Mouse (Mus musculus): ENCODE measurements around the gene Csnk2a1. TPM values are rescaled to one million over a fixed set of nuclear protein-coding genes. Genes with fewer than 3 reads are reported as not detected.

The Csnk2a1 gene
- polyA plus RNA-seq, 1 experiment from 2014 or later = 102 TPM

DNA sequence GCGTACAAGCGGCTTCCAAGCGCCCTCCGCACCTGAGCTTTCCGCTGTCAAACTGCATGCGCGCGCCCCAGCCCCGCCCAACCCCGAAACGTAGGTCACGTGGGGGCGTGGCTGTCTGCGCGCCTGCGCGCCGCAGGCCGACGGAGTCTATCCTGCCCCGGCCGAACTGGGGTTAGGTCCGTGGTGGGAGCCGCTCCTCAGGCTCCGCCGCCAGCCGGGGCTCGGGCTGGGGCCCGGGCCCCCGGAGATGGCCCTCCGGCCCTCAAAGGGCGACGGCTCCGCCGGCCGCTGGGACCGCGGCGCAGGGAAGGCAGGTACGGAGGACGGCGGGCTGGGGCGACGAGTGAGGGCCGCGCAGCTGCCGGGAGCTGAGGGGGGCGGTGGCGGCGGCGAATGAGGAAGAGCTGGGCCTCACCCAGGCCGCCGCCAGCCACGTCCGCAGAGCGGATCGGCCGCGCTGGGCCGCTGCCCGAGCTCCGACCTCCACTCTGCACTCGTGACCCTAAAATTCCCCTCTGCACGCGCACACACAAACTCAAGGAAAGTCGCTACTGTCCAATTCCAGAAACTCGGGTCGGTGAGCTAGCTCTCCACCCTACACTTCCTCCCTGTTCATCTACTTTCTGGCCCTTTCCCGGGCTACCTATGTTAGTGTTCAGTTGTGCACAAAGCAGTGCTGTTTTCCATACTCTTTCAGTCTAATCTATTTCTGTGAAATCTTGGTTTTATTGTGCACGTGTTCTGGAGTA, 67.3 kb downstream of the Csnk2a1 start, which contains the start of gene Tbc1d20:
Gene Tbc1d20, plus strand, starts transcription at position 102 of the 749 bp plus-strand sequence.
- WGBS = under 1% methylated on average over 70 of the region's 70 CpGs
- Histone ChIP-seq H3K27ac (peak within 1 kb of the TSS; percentile 83), H3K4me1 (replicated peaks) (peaks cover 22% of the 10 kb centered on the region), H3K4me2 (peak within 1 kb of the TSS; percentile 80), H3K27me3 (no peaks in the 10 kb centered on the region), H3K36me3 (peaks cover 4% of the 10 kb centered on the region; the same call in 1 of the 2 replicates), H3K9me3 (no peaks in the 10 kb centered on the region), H3K4me3 (replicated peaks) (peak within 1 kb of the TSS; percentile 90), H3K9ac (replicated peaks) (peak within 1 kb of the TSS; percentile 95)
- peak; percentile 97 for ATAC-seq (ENCODE audit: insufficient number of reproducible peaks, insufficient read depth, low FRiP score, low TSS enrichment, low read depth)

DNA sequence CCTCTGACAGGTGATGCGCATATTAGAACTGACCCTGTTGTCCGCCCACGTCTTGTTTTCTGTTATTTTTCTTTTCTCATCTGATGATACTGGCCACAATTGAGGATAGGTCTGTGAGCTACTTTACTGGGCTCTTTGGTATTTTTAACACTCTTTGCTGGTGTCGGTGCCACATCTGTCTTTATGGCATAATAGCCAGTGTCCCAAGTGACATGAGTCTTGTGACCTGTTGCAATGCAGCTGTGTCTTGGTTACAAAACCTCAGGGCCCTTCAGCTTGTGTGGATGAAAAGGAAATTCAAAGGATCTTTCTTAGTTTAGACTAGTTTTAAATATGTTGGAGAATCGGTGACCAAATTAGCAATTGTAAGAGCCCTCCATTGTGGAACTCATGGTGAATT, 67.9 kb downstream of the Csnk2a1 start:
- ATAC-seq (ENCODE audit: insufficient number of reproducible peaks, insufficient read depth, low FRiP score, low TSS enrichment, low read depth) = no peak
- no peaks in the 10 kb centered on the region for H3K27me3 ChIP-seq
- peak overlapping the region; percentile 80 for H3K4me2 ChIP-seq
- peak overlapping the region; percentile 95 for H3K9ac ChIP-seq (replicated peaks)
- peaks cover 22% of the 10 kb centered on the region for H3K4me1 ChIP-seq (replicated peaks)
- H3K27ac ChIP-seq = no peak overlapping the region
- peak overlapping the region; percentile 90 for H3K4me3 ChIP-seq (replicated peaks)
- peaks cover 4% of the 10 kb centered on the region; the same call in 1 of the 2 replicates for H3K36me3 ChIP-seq
- 40% methylated on average over 5 of the region's 5 CpGs for WGBS
- H3K9me3 ChIP-seq = no peaks in the 10 kb centered on the region

DNA sequence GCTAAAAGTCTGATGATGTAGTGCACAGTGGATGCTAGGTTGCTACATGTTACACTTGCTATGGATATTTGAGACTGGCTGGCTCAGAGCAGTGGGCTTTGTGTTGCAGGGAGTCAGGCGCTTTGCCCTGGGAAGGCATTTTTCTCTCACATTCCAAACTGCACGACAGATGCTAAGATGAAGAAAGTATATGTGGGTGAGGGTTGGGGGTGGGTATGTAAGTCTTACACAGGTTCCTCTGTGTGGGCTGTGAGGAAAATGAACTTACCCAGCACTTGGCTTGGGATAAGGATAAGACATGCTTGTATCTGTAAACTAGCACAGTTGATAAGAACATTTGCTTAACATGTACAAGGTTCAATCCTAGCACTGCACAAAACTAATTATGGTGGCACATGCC, 76.2 kb downstream of the Csnk2a1 start:
- H3K4me1 ChIP-seq (replicated peaks) = no peaks in the 10 kb centered on the region
- H3K27me3 ChIP-seq = no peaks in the 10 kb centered on the region
- no peak overlapping the region for H3K4me2 ChIP-seq
- no peaks in the 10 kb centered on the region for H3K9me3 ChIP-seq
- H3K9ac ChIP-seq (replicated peaks) = no peak overlapping the region
- no peak overlapping the region for H3K4me3 ChIP-seq (replicated peaks)
- 76% methylated on average over 2 of the region's 2 CpGs for WGBS
- ATAC-seq (ENCODE audit: insufficient number of reproducible peaks, insufficient read depth, low FRiP score, low TSS enrichment, low read depth) = no peak
- no peak overlapping the region for H3K27ac ChIP-seq
- peaks cover 56% of the 10 kb centered on the region for H3K36me3 ChIP-seq

DNA sequence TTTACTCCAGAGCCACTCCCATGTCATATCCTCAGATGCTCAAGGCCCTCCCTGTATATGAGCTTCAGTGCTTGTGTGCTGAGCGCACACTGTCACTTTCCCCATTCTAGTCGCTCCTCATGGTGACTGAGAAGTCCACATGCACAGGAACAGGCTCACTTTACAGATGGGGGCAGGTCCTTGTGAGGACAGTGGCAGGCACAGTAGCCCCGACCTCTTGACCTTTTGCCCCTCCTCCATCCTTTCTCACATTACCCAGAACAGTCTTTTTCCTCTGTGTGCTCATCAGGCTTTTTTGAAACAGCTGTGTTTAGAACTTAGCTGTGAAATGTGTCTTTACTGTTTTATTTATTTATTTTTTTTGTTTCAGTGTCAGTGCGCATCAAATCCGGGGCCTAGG, 77.1 kb downstream of the Csnk2a1 start:
- Histone ChIP-seq H3K9ac (replicated peaks) (no peak overlapping the region), H3K9me3 (no peaks in the 10 kb centered on the region), H3K36me3 (peaks cover 66% of the 10 kb centered on the region), H3K4me2 (no peak overlapping the region), H3K4me1 (replicated peaks) (no peaks in the 10 kb centered on the region), H3K4me3 (replicated peaks) (no peak overlapping the region), H3K27me3 (no peaks in the 10 kb centered on the region), H3K27ac (no peak overlapping the region)
- no peak for ATAC-seq (ENCODE audit: insufficient number of reproducible peaks, insufficient read depth, low FRiP score, low TSS enrichment, low read depth)
- 60% methylated on average over 5 of the region's 5 CpGs for WGBS

DNA sequence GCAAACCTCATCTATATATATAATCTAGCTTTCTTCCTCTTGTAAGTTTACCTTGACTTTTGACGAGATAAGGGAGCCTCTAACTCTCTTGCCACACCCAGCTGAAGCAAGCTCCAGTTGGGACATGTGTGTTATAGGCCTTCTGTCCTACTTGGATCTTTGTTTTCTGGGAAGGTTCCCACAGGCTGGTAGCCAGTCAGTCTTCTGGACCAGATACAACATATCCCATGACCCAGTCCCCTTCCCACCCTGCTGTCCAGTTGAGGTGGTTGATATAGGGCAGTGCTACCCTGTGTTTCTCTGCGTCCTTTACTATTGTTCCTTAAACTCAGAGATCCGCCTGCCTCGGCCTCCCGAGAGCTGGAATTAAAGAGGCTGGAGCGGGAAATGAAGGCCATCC, 78.8 kb downstream of the Csnk2a1 start:
- H3K4me3 ChIP-seq (replicated peaks) = no peak overlapping the region
- H3K9me3 ChIP-seq = no peaks in the 10 kb centered on the region
- H3K27ac ChIP-seq = no peak overlapping the region
- ATAC-seq (ENCODE audit: insufficient number of reproducible peaks, insufficient read depth, low FRiP score, low TSS enrichment, low read depth) = no peak
- H3K36me3 ChIP-seq = peaks cover 83% of the 10 kb centered on the region
- no peaks in the 10 kb centered on the region for H3K27me3 ChIP-seq
- 93% methylated on average over 6 of the region's 6 CpGs for WGBS
- H3K9ac ChIP-seq (replicated peaks) = no peak overlapping the region
- H3K4me1 ChIP-seq (replicated peaks) = no peaks in the 10 kb centered on the region
- no peak overlapping the region for H3K4me2 ChIP-seq

DNA sequence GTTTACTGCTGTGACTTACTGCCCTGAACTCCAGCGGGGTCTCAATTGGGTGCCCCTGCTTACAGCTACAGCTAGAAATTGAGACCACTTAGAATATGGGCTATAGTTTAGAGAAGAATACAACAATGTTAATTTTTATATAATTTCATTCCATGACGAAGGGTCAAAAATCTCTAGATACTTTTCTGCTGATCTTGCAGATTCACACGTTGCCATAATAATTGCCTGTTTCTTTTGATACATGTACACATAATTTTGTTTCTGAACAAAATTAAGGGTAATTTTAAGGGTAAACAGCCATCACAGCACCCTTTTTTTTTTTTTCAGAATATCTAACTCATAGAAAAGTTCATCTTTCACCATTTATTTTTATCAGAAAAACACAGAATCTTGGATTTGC, 80.5 kb downstream of the Csnk2a1 start:
- H3K27ac ChIP-seq = no peak overlapping the region
- H3K4me3 ChIP-seq (replicated peaks) = no peak overlapping the region
- WGBS = 88% methylated on average over 3 of the region's 3 CpGs

DNA sequence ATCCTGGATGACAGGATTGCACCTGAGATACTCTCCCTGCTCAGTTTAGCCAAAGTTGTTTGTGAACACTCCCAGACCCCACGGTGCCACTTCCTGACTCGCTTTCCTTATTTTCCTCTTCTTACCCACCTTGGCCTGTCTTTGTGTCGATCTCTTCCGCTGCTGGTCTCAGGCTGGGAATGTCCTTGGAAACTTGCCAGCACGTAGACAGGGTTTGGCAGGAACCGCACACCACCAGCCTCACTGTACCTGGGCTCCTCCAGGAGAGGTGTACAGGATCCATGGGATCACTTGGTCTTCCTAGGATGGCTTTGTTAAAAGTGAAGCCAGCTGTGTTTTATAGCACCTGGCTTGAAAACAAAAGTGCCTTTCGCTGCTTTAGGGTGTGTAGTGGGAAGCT, 86.4 kb downstream of the Csnk2a1 start:
- WGBS = 87% methylated on average over 7 of the region's 7 CpGs
- Histone ChIP-seq H3K27ac (no peak overlapping the region), H3K4me2 (no peak overlapping the region), H3K27me3 (no peaks in the 10 kb centered on the region), H3K4me3 (replicated peaks) (no peak overlapping the region), H3K9me3 (no peaks in the 10 kb centered on the region), H3K4me1 (replicated peaks) (no peaks in the 10 kb centered on the region), H3K9ac (replicated peaks) (no peak overlapping the region), H3K36me3 (peaks cover 98% of the 10 kb centered on the region)
- ATAC-seq (ENCODE audit: insufficient number of reproducible peaks, insufficient read depth, low FRiP score, low TSS enrichment, low read depth) = no peak

More for the DNA sequence above, 80.5 kb downstream of the Csnk2a1 start:
- no peaks in the 10 kb centered on the region for H3K27me3 ChIP-seq
- H3K9me3 ChIP-seq = no peaks in the 10 kb centered on the region
- H3K4me1 ChIP-seq (replicated peaks) = no peaks in the 10 kb centered on the region
- peaks cover 95% of the 10 kb centered on the region for H3K36me3 ChIP-seq
- no peak overlapping the region for H3K4me2 ChIP-seq
- no peak overlapping the region for H3K9ac ChIP-seq (replicated peaks)
- no peak for ATAC-seq (ENCODE audit: insufficient number of reproducible peaks, insufficient read depth, low FRiP score, low TSS enrichment, low read depth)

DNA sequence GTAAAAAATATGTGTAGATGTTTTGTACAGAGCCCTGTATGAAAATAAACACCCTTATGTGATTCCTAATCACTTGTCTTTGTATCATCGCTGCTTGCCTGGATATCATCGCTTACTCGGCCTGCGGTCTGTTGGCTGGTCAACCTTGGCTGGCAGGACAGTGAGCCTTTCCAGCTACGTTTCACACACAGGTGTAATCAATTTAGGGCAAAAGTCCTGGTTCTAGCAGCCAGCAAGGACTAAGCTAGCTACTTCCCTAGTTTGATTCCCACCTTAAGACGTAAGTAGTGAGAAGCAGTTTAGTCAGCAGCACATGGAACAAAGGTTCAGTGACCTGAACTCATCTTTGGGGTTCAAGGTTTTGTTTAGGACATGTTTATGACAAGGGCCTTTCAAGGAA, 87.3 kb downstream of the Csnk2a1 start:
- no peak overlapping the region for H3K9ac ChIP-seq (replicated peaks)
- H3K36me3 ChIP-seq = peaks cover 98% of the 10 kb centered on the region
- ATAC-seq (ENCODE audit: insufficient number of reproducible peaks, insufficient read depth, low FRiP score, low TSS enrichment, low read depth) = no peak

DNA sequence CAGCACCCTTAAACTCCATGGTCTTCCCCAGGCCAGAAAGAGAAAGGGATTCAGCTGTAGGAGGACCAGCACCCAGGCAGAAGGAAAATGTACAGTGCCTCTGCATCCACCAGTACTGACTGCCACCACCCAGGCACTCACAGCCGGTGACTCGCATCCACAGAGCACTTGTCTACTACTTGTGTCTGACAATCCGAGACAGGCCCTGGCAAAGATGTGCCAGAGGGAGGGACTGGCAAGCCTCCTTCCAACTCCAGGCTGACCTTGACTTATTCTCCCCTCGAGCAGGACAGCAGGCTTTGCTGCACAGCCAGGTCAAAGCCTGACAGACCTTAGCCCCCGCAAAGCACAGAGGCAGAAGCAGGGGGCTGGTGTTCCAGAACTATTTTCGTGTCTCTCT, 90.4 kb downstream of the Csnk2a1 start:
- H3K36me3 ChIP-seq = peaks cover 93% of the 10 kb centered on the region
- no peaks in the 10 kb centered on the region for H3K27me3 ChIP-seq
- H3K4me3 ChIP-seq (replicated peaks) = no peak overlapping the region
- H3K9me3 ChIP-seq = no peaks in the 10 kb centered on the region
- WGBS = 88% methylated on average over 6 of the region's 6 CpGs
- H3K9ac ChIP-seq (replicated peaks) = no peak overlapping the region
- no peak overlapping the region for H3K4me2 ChIP-seq
- H3K27ac ChIP-seq = no peak overlapping the region
- no peaks in the 10 kb centered on the region for H3K4me1 ChIP-seq (replicated peaks)
- no peak for ATAC-seq (ENCODE audit: insufficient number of reproducible peaks, insufficient read depth, low FRiP score, low TSS enrichment, low read depth)

More for the DNA sequence above, 87.3 kb downstream of the Csnk2a1 start:
- Histone ChIP-seq H3K4me3 (replicated peaks) (no peak overlapping the region), H3K4me1 (replicated peaks) (no peaks in the 10 kb centered on the region), H3K4me2 (no peak overlapping the region), H3K27me3 (no peaks in the 10 kb centered on the region), H3K9me3 (no peaks in the 10 kb centered on the region), H3K27ac (no peak overlapping the region)
- WGBS = 86% methylated on average over 6 of the region's 6 CpGs

DNA sequence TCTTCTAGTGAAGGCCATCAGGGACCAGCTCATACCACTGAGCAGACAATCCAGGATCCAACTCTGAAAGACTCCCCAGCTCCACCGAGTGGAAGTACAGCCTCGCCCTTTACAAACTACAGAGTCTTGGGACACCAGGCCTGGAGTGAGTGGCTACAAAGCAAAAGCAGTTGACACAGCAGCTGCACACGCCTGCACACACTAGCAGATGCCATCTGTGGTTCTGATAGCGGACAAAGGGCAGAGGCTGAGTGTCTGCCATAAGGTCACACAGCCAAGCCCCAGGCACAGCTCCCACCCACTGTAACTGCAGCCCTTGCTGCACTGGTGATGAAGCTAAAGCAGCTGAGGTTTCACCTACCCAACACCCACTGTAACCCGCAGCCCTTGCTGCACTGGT, 94.9 kb downstream of the Csnk2a1 start:
- H3K4me1 ChIP-seq (replicated peaks) = no peaks in the 10 kb centered on the region
- ATAC-seq (ENCODE audit: insufficient number of reproducible peaks, insufficient read depth, low FRiP score, low TSS enrichment, low read depth) = no peak
- no peak overlapping the region for H3K9ac ChIP-seq (replicated peaks)
- no peaks in the 10 kb centered on the region for H3K27me3 ChIP-seq
- 86% methylated on average over 5 of the region's 5 CpGs for WGBS
- no peak overlapping the region for H3K4me2 ChIP-seq
- no peaks in the 10 kb centered on the region for H3K9me3 ChIP-seq
- H3K36me3 ChIP-seq = peaks cover 94% of the 10 kb centered on the region
- H3K27ac ChIP-seq = no peak overlapping the region
- H3K4me3 ChIP-seq (replicated peaks) = no peak overlapping the region

DNA sequence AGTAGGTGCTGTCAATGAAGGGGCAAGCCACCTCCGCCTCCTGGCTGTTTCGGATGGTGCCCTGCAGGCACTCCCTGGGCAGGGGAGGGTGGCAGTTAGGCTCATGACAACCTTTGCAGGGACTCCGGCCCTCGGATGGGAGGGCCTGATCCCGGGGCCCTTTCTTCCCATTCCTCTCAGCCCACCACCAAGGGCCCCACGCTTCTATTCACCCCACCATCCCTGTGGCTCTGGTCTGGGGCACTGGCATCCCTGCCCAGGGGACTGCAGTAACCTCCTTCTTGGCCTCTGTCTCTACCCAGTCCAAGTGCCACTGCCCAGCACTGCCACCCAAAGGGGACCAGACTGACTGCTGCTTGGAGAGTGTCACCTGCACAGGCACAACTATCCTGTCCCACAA, 95.6 kb downstream of the Csnk2a1 start:
- 0 out of 2 replicates have a peak overlapping the region, but pooled peaks have one; percentile 27 for H3K9ac ChIP-seq (replicated peaks)
- ATAC-seq (ENCODE audit: insufficient number of reproducible peaks, insufficient read depth, low FRiP score, low TSS enrichment, low read depth) = no peak
- H3K4me1 ChIP-seq (replicated peaks) = no peaks in the 10 kb centered on the region
- H3K4me3 ChIP-seq (replicated peaks) = no peak overlapping the region
- peaks cover 94% of the 10 kb centered on the region for H3K36me3 ChIP-seq
- WGBS = 94% methylated on average over 6 of the region's 6 CpGs
- no peaks in the 10 kb centered on the region for H3K9me3 ChIP-seq
- H3K27ac ChIP-seq = no peak overlapping the region
- H3K4me2 ChIP-seq = no peak overlapping the region
- H3K27me3 ChIP-seq = no peaks in the 10 kb centered on the region

DNA sequence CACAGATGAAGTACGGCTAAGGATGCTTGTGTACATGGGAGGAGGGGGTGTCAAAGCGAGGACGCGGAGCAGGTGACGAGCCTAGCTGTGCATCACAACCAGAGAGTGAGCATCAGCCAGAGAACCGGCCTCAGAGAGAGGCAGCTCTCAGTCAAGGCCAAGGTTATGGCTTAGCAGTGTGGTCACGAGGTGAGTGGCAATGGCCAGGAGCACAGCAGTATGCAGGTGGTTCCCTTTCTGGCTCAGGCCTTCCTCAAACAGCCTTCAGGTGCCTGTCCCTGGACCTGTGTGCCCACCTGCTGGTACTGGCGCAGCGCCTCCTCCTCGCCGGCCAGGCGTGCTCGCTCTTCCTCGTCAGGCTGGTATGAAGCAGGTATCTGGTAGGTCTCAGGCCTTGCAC, 97.3 kb downstream of the Csnk2a1 start:
- no peaks in the 10 kb centered on the region for H3K27me3 ChIP-seq

More for the DNA sequence above, 97.3 kb downstream of the Csnk2a1 start:
- peaks cover 94% of the 10 kb centered on the region for H3K36me3 ChIP-seq
- no peak overlapping the region for H3K9ac ChIP-seq (replicated peaks)
- WGBS = 96% methylated on average over 14 of the region's 14 CpGs
- H3K27ac ChIP-seq = no peak overlapping the region
- H3K9me3 ChIP-seq = no peaks in the 10 kb centered on the region
- no peak for ATAC-seq (ENCODE audit: insufficient number of reproducible peaks, insufficient read depth, low FRiP score, low TSS enrichment, low read depth)
- no peak overlapping the region for H3K4me3 ChIP-seq (replicated peaks)
- H3K4me2 ChIP-seq = no peak overlapping the region
- H3K4me1 ChIP-seq (replicated peaks) = no peaks in the 10 kb centered on the region
